Mouse (Mus musculus) brain, embryonic 14.5 days (tissue): ENCODE measurements around the gene Prcd.

ENCODE experiments used
- CTCF ChIP-seq: fragments of 200-500 bp; IDR thresholded peaks from 2 replicates; pipeline ENCODE4 v1.5.1; 2012; ENCODE audit warnings: inconsistent platforms, mild to moderate bottlenecking, moderate library complexity, borderline replicate concordance; ENCODE audit not compliant: insufficient read depth, insufficient read length; ENCODE audit errors: extremely low read depth
- POLR2A ChIP-seq: fragments of 200-500 bp; IDR thresholded peaks from 2 replicates; pipeline ENCODE4 v1.6.1; 2012; ENCODE audit warnings: mild to moderate bottlenecking, inconsistent platforms, borderline replicate concordance; ENCODE audit not compliant: poor library complexity, insufficient read depth, insufficient read length, severe bottlenecking; ENCODE audit errors: extremely low read depth

DNA sequence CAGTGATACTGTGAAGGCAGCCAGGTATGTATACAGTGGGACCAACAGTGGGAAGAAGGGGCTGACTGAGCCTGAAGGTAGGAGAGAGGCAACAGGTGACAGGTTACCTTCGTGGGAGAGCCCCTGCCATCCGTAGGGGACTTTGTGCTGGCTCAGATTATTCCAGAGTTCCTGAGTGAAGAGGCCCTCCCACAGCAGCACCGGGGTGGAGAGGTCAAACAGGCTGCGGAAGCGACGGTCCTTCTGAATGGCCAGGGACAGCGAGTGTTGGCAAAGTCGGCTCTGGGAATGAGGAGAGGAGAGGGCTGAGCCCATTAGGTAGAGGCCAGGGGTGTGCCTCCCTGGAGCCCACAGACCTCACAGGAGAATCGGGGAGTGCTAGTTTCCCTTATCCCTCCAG lies 32.4 kb downstream of the Prcd start:
- no peak for TF ChIP-seq CTCF
- TF ChIP-seq POLR2A = no peak
